Mouse (Mus musculus) bone marrow macrophage, adult 2 months (primary cell): Measurements from ENCODE around the gene Tex101.

Experiments used
- CTCF ChIP-seq: IDR thresholded peaks from 2 replicates; pipeline ENCODE4 v1.5.1; 2012; ENCODE audit warnings: low read depth, mild to moderate bottlenecking, low read length, moderate library complexity
- POLR2A ChIP-seq: IDR thresholded peaks from 2 replicates; pipeline ENCODE4 v1.6.1; 2012; ENCODE audit warnings: mild to moderate bottlenecking, low read depth, low read length, borderline replicate concordance

- TF ChIP-seq CTCF (no peak), POLR2A (no peak)
Measured at GRCm38 (mm10) chr7:24629672-24630071, 46.8 kb downstream of the Tex101 start.
